Mouse (Mus musculus) frontal cortex, postnatal 10 days (tissue): ENCODE measurements around the gene Mfsd2a.
"Not testable (repeated sequence)": the region's sequence is repeated elsewhere in the genome, so short reads cannot be mapped to it uniquely, and the experiment has no call there.

Experiments used
- DNase-seq, 2 experiments: peaks; one replicate each; pipeline ENCODE4 v3.0.0; 2022; ENCODE audit warnings: low spot score in 2 of 2, mixed read lengths in 1 of 2

Mfsd2a gene

DNA sequence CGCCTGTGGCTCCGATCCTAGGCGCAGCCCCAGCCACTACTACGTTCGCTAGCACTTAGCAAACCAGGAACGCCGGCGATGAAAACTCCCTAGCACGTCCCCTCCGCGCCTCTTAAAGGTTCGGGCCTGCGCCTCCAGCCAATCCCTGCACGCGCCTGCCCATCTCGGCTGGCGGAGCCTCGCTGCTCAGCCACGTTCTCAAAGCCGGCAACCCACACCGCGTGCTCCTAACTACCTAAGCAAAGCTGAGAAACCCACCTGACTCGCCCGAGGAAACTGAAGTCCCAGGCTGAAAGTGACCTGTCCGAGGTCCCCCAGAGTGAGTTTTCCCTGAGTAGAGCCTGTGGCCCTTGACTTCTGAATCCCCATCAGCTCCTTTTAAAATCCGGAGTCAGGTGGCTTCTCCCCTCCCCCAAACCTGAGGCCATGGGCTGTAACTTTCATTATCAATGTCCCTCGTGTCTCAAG, at the start of gene Mfsd2a:
Gene Mfsd2a, minus strand, starts transcription at position 89 of the 468 bp plus-strand sequence.
- peak; percentile 44 to 66 for DNase-seq

DNA sequence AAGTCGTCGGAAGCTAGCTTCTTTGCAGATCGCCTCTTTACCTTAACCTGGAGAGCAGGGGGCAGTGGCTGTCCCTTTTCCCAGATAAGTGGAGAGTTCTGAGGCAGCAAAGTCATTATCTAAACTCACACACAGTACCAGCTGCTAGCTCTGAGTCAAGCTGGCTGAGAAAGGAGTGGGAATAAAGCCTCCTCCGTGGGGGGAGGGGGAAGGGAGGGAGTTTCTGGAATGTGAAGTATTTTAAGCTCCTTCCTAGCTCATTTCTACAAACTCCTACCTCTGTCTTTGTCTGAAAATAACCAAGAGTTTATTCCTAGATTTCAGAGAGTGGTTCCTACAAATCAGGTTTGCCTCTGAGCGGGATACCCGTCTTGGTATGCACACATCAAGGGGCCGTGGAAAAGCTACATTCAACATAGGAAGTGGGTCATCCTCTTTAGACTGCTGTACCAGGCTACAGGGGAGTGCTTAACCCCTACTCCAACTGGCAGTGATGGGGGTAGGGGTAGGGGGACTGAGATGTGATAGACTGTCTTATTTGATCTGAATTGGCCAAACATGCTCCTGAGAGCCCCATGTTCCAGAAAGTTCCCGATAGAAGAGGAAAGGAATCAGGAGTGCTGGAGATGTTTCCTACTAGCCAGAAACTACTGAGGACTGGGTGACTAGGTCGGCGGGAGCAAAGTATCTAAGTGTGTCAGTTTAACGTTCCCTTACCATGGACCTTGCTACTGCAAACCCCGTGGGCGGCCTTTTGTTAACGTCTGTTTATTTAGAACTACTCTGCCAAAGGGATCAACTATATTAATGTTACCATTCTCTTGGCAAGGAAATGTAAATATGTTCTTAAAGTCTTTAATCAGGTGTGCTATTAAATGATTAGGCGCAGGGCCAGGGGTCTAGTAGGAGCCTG, 44.3 kb upstream of the Mfsd2a start:
- DNase-seq, result peak in 1 of 2 experiments; percentile 73

DNA sequence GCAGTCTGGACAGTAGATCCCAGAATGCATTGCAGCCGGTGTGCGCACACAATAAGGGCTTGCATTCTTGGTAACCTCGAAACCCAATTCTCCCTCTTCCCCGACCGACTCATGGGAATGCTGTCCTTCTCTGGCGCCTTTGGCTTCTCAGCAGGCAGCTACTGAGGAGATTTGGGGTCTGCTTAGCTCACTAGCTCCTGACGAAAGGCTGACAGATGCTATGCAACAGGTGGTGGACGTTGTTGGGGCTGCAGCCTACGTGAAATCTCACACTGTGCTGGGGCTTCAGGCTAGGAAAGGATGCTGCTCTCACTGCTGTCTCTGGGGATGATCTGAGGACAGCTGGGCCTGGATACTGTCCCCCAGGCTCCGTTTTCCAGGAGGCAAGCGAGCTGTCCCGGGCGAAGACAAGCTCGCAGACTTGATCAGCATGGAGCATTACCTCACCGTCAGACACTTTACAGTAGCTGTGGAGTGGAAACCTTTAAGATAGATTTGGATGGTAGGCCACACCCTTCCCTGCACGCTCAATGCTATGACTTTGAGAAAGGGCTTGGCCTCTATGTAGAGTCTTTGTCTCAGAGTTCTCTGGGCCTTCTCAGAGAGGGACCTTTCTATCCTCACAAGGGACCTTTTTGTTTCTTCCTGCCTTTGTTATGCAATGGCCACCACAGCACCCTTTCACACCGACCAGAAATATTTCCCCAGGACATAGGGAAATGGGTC, 39.8 kb upstream of the Mfsd2a start:
- DNase-seq, result no peak

GRCm38 (mm10) chr4:123000130-123000529, 39.1 kb upstream of the Mfsd2a start:
- DNase-seq, result no peak

DNA sequence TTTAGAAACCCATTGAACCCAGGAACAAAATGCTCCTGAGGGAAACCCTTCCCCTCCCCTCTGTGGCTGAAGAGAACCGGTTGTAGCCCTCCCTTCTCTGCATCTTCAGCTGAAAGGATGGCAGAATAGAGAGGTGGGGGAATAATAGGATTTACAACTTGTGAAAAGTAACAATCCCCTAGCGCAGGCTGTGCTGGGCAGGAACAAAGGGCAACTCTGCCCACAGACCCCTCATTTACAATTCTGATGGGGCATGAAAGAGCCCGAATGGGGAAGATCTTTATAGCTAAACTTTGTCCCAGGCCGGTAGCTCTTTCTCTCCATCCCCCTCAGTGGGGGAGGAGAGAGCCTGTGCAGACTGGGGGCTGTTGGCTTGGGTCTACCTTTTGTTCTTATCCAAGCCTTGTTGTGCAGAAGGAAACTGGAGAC, 38.3 kb upstream of the Mfsd2a start:
- no peak for DNase-seq

DNA sequence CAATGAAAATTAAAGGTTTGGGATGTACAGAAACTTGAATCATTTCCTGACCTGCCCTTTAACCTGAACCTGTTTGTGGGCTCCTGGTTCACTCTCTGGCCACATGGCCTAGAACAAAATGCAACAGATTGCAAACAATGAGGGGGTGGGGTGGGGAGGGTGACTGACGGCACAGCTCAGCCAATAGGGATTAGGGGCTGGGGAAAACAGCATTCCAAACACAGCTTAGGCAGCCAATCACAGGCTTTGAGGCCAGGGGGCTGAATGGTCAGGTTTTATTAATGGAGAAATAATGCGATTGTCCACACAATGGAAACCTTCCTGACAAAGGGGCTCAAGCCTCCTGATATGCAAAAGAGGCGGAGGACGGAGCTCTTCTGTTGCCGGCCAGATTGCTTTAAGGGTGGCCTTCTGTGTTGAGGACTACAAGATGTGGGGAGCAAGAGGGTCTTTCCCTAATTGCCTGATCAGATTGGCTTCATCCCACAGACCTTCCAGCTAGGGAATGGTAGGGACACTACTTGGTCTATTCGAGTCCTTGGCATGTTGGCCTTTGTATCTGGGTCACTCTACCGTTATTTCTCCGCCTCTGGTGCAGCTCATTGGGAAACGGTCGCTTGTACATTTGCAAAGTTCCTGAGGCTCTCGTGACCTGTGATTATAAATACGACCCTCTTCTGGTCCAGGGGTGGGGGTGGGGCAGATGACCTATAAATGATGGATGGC, 37.7 kb upstream of the Mfsd2a start:
- DNase-seq, result peak in 1 of 2 experiments; percentile 34

- DNase-seq, result no peak
These were observed 35.8 kb upstream of the Mfsd2a start for GRCm38 (mm10) chr4:122996618-122997381.

DNA sequence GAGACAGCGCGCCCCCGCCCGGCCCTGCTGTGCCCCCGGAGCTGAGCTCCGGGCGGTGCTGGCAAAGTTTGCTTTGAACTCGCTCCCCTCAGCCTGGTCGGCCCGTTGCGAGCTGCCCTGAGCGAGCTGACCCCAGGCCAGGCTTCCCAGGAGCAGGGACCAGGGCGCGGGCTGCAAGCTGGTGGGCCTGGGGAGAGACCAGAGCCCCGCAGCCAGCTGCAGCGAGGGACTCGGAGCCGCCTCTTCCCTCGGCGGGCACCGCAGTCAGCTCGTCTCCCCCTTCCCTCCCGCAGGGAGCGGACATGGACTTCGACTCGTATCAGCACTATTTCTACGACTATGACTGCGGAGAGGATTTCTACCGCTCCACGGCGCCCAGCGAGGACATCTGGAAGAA, 35.2 kb upstream of the Mfsd2a start:
- no peak for DNase-seq

DNA sequence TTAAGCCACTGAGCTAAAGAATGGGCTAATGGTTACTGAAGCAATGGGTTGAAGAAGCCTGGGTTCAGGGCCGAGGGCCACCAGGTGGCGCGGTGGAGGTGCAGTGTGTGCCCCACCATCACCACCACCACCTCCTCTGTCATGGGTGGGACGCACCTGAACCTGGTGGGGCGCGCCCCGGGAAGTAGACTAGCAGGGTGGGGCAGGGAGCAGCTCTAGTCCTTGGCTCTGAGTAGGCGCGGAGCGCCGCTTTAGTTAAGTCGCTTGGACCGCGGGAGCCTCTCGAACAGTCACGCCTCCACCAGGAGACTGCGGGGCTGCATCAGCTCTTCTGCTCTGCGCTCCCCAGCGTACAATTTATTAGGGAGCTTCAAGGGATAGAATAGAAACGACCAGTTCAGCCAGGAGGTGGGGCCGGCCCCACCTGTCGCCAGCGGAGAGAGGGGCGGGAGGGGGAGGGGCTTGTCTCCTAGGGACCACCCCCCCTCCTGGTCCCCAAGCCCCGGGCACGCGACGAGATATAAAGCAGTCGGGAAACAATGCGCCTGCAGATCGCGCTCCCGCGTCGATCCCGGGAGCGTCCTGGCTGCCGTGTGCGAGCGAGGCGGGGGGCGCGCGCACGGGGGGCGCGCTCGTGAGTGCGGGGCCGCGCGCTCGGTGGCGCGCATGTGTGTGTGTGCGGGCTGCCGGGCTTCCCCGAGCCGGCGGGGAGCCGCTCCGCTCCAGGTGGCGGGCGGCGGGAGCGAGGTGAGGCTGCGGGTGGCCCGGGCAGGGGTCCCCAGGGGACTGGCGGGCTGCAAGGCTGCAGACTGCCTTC, 34.6 kb upstream of the Mfsd2a start, which contains the start of gene Mycl:
Gene Mycl, plus strand, starts transcription at position 249 of the 817 bp plus-strand sequence.
- DNase-seq, result peak; percentile 77 to 86

DNA sequence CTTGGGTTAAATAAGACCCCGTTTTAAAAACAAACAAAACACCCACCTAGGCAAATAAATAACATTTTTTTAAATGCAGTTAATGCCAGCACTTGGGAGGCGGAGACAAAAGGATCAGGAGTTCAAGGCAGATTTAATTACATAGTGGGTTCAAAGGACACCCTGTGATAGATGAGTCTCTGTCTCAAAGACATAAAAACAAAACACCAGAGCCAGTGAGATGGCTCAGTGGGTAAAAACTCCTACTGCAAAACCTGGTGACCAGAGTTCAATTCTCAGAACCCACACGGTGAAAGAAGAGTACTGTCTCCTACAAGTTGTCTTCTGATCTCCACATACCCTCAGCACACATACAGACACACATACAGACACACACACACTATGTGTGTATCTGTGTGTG, 31.3 kb upstream of the Mfsd2a start:
- DNase-seq, result no peak

DNA sequence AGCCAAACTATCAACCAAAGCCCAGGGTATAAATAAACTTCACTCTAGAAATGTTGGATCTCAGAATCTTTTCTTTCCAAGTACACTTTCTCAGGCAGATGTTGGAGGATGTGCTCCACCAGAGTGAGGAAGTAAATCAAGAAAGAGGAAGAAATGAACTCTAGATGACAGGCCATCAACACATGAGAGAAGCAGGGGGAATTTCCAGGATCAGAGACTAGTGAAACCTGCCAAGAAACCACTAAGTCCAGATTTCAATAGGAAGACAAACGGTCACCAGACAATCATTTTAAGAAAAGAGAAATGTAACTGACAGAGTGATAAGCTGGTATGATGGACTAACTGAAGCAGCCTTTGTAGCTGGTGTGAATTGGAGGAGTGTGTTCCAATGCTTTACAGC, 30.2 kb upstream of the Mfsd2a start:
- DNase-seq, result no peak

- not testable (repeated sequence) for DNase-seq
These were observed 27.0 kb upstream of the Mfsd2a start for GRCm38 (mm10) chr4:122988004-122988403.

DNA sequence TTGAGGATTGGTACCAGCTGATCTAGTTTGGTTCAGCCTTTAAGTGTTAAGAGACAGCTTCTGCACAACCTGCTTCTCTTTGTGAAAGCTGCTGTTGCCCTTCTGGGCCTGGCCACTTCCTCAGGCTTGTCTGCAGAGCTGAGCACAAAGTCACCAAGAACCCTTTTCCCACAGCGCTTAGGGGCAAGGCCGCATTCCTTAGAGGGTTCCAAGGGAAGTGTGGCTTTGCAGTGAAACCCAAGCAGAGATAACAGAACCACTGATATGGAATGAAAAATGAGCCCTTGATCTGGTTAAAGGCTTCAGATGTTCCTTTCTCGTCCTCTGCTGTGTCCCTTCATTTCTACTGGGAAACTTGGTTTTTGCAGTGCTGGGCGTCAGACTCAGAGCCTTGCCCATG, 26.4 kb upstream of the Mfsd2a start:
- no peak for DNase-seq

GRCm38 (mm10) chr4:122985110-122985509, 24.1 kb upstream of the Mfsd2a start:
- peak; percentile 46 to 64 for DNase-seq

- no peak for DNase-seq
These were observed 22.7 kb upstream of the Mfsd2a start for GRCm38 (mm10) chr4:122983486-122984261.

- DNase-seq, result no peak
These were observed 21.5 kb upstream of the Mfsd2a start for GRCm38 (mm10) chr4:122982537-122982936.

DNA sequence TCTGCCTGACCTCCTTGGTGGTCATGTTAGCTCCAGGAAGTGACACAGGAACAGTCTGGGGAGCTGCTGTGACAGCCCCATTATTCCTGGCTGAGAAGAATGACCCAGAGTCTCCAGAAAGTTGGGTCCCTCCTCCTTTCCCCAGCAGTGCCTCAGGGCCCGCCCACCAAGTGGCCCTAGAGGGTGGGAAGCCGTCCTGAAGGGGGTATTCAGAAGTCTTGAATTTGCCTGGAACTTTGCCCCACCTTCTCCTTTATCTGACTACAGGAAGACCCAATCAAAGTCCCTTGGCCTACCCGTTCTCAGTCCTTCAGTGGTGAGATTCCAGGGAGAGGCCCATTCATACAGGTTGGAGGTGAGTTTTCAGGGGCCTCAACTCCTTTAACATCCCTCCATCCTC, 20.9 kb upstream of the Mfsd2a start:
- DNase-seq, result no peak

GRCm38 (mm10) chr4:122981238-122981637, 20.2 kb upstream of the Mfsd2a start:
- no peak for DNase-seq

GRCm38 (mm10) chr4:122980684-122981083, 19.7 kb upstream of the Mfsd2a start:
- DNase-seq, result no peak
